In the genomic region with DNA sequence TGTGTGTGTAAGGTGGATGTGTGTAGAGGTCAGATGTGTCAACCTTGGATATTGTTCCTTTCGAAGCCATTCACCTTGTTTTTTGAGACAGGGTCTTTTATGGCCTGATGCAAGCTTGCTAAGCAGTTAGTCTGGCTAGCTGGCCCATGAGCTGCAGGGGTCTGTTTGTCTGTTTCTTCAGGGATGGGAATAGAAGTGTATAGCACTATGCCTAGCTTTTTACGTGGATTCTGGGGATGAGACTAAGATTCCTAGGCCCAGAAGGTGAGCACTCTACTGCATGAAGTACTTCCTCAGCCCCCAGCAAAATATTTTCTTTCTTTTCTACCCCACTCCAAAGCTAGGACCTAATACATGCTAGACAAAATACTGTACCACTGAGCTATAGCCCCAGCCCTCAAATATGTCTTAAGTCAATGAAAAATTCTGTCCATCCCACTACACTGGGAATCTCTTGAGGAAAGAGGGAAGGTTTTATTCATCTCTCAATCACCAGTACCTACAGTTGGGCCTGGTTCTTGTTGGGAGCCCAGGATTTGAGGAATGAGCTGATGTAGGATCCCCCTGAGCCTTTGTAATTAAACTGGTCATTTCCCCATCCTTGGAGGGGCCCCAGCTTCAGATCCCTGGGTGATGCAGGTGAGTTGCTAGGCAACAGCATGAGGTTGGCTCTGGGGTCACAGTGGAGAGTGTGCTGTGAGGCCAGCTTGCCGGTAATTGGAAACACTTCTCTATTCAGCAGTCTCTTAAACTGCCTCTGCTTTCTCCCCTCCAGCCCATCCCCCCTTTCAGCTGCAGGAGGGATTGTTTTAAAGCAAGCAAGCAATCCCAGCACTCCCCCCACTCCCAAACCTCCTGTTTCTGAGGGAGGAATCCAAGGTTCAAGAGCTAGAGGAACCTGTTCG, we compare ENCODE assay signal across 9 mouse cellular contexts. TPM values are rescaled to one million over a fixed set of nuclear protein-coding genes. Genes with fewer than 3 reads are reported as not detected.
DNase-seq lines count a peak whose midpoint lies in the region; ATAC-seq and TF ChIP-seq lines count a peak whose summit lies in the region.
"Had no signal": no experiment of that assay in that cellular context is flagged by ENCODE, and none has a peak within 500 bp of the region (broad histone marks: within the 10 kb centered on the region; RNA-seq: fewer than 3 reads in every experiment).

No protein-coding gene starts in this region.

- H3K27me3 ChIP-seq in liver, postnatal 0 days (ENCODE audit: insufficient read depth, low read length) = 0 out of 2 replicates have a peak, but pooled peaks cover 3% of the 10 kb centered on the region
- no peaks in the 10 kb centered on the region for H3K27me3 ChIP-seq in forebrain, embryonic 14.5 days (replicated peaks; ENCODE audit: control insufficient read depth, insufficient read depth, low read length)
- no peaks in the 10 kb centered on the region for H3K27me3 ChIP-seq in limb, embryonic 11.5 days (ENCODE audit: control insufficient read depth, insufficient read depth, low read length)
- H3K27me3 ChIP-seq in neural tube, embryonic 15.5 days (replicated peaks) = no peaks in the 10 kb centered on the region

- WGBS in liver, postnatal 0 days (ENCODE audit: insufficient replicate concordance) = 49% methylated on average over 4 of the region's 4 CpGs
- WGBS in forebrain, embryonic 14.5 days = 11% methylated on average over 4 of the region's 4 CpGs
- 16% methylated on average over 4 of the region's 4 CpGs for WGBS in limb, embryonic 11.5 days
- 19% methylated on average over 4 of the region's 4 CpGs for WGBS in neural tube, embryonic 15.5 days

- H3K9ac ChIP-seq in liver, postnatal 0 days (replicated peaks) = no peak overlapping the region
- H3K9ac ChIP-seq in forebrain, embryonic 14.5 days (ENCODE audit: low read length) = peak overlapping the region; percentile 35; the same call in 1 of the 2 replicates
- no peak overlapping the region for H3K9ac ChIP-seq in limb, embryonic 11.5 days (ENCODE audit: low read length)
- no peak overlapping the region for H3K9ac ChIP-seq in neural tube, embryonic 15.5 days (replicated peaks)

- H3K27ac ChIP-seq in liver, postnatal 0 days (ENCODE audit: low read depth) = no peak overlapping the region
- peak overlapping the region; percentile 76 for H3K27ac ChIP-seq in forebrain, embryonic 14.5 days (ENCODE audit: low read depth, low read length)
- H3K27ac ChIP-seq in limb, embryonic 11.5 days (replicated peaks; ENCODE audit: low read depth, low read length) = peak overlapping the region; percentile 91
- peak overlapping the region; percentile 49 for H3K27ac ChIP-seq in neural tube, embryonic 15.5 days (replicated peaks)

- H3K4me3 ChIP-seq in liver, postnatal 0 days (ENCODE audit: low read depth, low read length) = no peak overlapping the region
- no peak overlapping the region for H3K4me3 ChIP-seq in forebrain, embryonic 14.5 days (ENCODE audit: low read depth, low read length)
- H3K4me3 ChIP-seq in limb, embryonic 11.5 days (ENCODE audit: low read depth, low read length) = no peak overlapping the region
- H3K4me3 ChIP-seq in neural tube, embryonic 15.5 days (replicated peaks) = no peak overlapping the region

- no peaks in the 10 kb centered on the region for H3K9me3 ChIP-seq in liver, postnatal 0 days (ENCODE audit: low read length)
- no peaks in the 10 kb centered on the region for H3K9me3 ChIP-seq in forebrain, embryonic 14.5 days (replicated peaks; ENCODE audit: control insufficient read depth, low read length)
- H3K9me3 ChIP-seq in limb, embryonic 11.5 days (ENCODE audit: control insufficient read depth, low read length) = no peaks in the 10 kb centered on the region
- no peaks in the 10 kb centered on the region for H3K9me3 ChIP-seq in neural tube, embryonic 15.5 days (replicated peaks)

- no peaks in the 10 kb centered on the region for H3K36me3 ChIP-seq in liver, postnatal 0 days (replicated peaks; ENCODE audit: insufficient read depth, low read length)
- H3K36me3 ChIP-seq in forebrain, embryonic 14.5 days (ENCODE audit: control insufficient read depth, insufficient read depth, low read length) = no peaks in the 10 kb centered on the region
- H3K36me3 ChIP-seq in limb, embryonic 11.5 days (ENCODE audit: control insufficient read depth, insufficient read depth, low read length) = no peaks in the 10 kb centered on the region
- H3K36me3 ChIP-seq in neural tube, embryonic 15.5 days = no peaks in the 10 kb centered on the region

- no peak for TF ChIP-seq EP300 in liver, postnatal 0 days (IDR thresholded peaks at IDR 0.05; ENCODE audit: low read depth)

- no peak for ATAC-seq in liver, postnatal 0 days
- peak; percentile 95 for ATAC-seq in forebrain, embryonic 14.5 days
- peak; percentile 89 for ATAC-seq in limb, embryonic 11.5 days (ENCODE audit: insufficient number of reproducible peaks, low FRiP score, low TSS enrichment, low read depth)
- ATAC-seq in neural tube, embryonic 15.5 days (ENCODE audit: low FRiP score) = peak; percentile 82
- no peak for ATAC-seq in megakaryocyte, adult 5-6 weeks (ENCODE audit: poor library complexity, severe bottlenecking)
- ATAC-seq: lung, postnatal 0 days had no signal

- no peak overlapping the region for H3K4me2 ChIP-seq in liver, postnatal 0 days (ENCODE audit: low read depth, low read length)
- H3K4me2 ChIP-seq in forebrain, embryonic 14.5 days (ENCODE audit: low read length) = peak overlapping the region; percentile 3; the same call in 1 of the 2 replicates
- no peak overlapping the region; the same call in 1 of the 2 replicates for H3K4me2 ChIP-seq in limb, embryonic 11.5 days (ENCODE audit: low read depth, severe bottlenecking)
- no peak overlapping the region for H3K4me2 ChIP-seq in neural tube, embryonic 15.5 days

- H3K4me1 ChIP-seq in liver, postnatal 0 days (ENCODE audit: insufficient read depth) = peaks cover 13% of the 10 kb centered on the region
- peaks cover 19% of the 10 kb centered on the region for H3K4me1 ChIP-seq in forebrain, embryonic 14.5 days (ENCODE audit: control insufficient read depth, insufficient read depth, low read length)
- peaks cover 44% of the 10 kb centered on the region for H3K4me1 ChIP-seq in limb, embryonic 11.5 days (ENCODE audit: control insufficient read depth, insufficient read depth, low read length)
- H3K4me1 ChIP-seq in neural tube, embryonic 15.5 days = peaks cover 17% of the 10 kb centered on the region

- no peak for TF ChIP-seq CTCF in liver, postnatal 0 days (IDR thresholded peaks at IDR 0.05; ENCODE audit: low read depth)

- peak; percentile 25 for DNase-seq in liver
- DNase-seq in liver, postnatal 0 days = no peak
- peak; percentile 84 for DNase-seq in forebrain, embryonic 14.5 days (ENCODE audit: low spot score)
- DNase-seq in limb, embryonic 11.5 days (ENCODE audit: low spot score) = peak; percentile 90
- DNase-seq in adrenal gland, postnatal 10 days = no peak
- no peak for DNase-seq in urinary bladder, postnatal 4 days (ENCODE audit: low spot score in 2 of 2)

RNA-seq across cellular contexts. Expression of a gene that starts 24.1 kb away (rescaled TPM):
- 14.5 and 15.6 TPM in 2 replicates for polyA plus RNA-seq in liver, postnatal 0 days (2015; fragmentation: Nextera tagmentation; extraction: Ambion mirVana)
- 26.9 and 28.9 TPM in 2 replicates for polyA plus RNA-seq in forebrain, embryonic 14.5 days (2014; fragmentation: Nextera tagmentation; extraction: Ambion mirVana)
- polyA plus RNA-seq in limb, embryonic 11.5 days (2014; fragmentation: Nextera tagmentation; extraction: Ambion mirVana) = 51.7 and 53.6 TPM in 2 replicates
- polyA plus RNA-seq in neural tube, embryonic 15.5 days (2015; fragmentation: Nextera tagmentation; extraction: Ambion mirVana) = 36.9 and 37.9 TPM in 2 replicates
- total RNA-seq in adrenal gland, postnatal 10 days (2021) = 10 to 100 TPM; 18.2 to 20.5 TPM
- total RNA-seq in megakaryocyte, adult 5-6 weeks (2015) = 0.38 and 3.6 TPM in 2 replicates
- 0.11 and 1.0 TPM in 2 replicates for total RNA-seq in megakaryocyte, adult 5-6 weeks (2017)

RNA-seq across cellular contexts. Expression of a gene that starts 28.3 kb away (rescaled TPM):
- 29.1 and 30.9 TPM in 2 replicates for polyA plus RNA-seq in liver, postnatal 0 days (2015; fragmentation: Nextera tagmentation; extraction: Ambion mirVana)
- polyA plus RNA-seq in forebrain, embryonic 14.5 days (2014; fragmentation: Nextera tagmentation; extraction: Ambion mirVana) = 40.7 and 46.4 TPM in 2 replicates
- 124 and 125 TPM in 2 replicates for polyA plus RNA-seq in limb, embryonic 11.5 days (2014; fragmentation: Nextera tagmentation; extraction: Ambion mirVana)
- 49.4 and 52.0 TPM in 2 replicates for polyA plus RNA-seq in neural tube, embryonic 15.5 days (2015; fragmentation: Nextera tagmentation; extraction: Ambion mirVana)
- 10 to 100 TPM; 37.9 to 52.2 TPM for total RNA-seq in adrenal gland, postnatal 10 days (2021)
- 34.5 and 39.4 TPM in 2 replicates for total RNA-seq in megakaryocyte, adult 5-6 weeks (2015)
- 18.2 and 26.0 TPM in 2 replicates for total RNA-seq in megakaryocyte, adult 5-6 weeks (2017)

RNA-seq across cellular contexts. Expression of a gene that starts 47.8 kb away (rescaled TPM):
- polyA plus RNA-seq in liver, postnatal 0 days (2015; fragmentation: Nextera tagmentation; extraction: Ambion mirVana) = 0.26 and 0.52 TPM in 2 replicates
- 2.7 and 3.6 TPM in 2 replicates for polyA plus RNA-seq in forebrain, embryonic 14.5 days (2014; fragmentation: Nextera tagmentation; extraction: Ambion mirVana)
- polyA plus RNA-seq in limb, embryonic 11.5 days (2014; fragmentation: Nextera tagmentation; extraction: Ambion mirVana) = 6.8 and 8.6 TPM in 2 replicates
- 4.0 and 6.3 TPM in 2 replicates for polyA plus RNA-seq in neural tube, embryonic 15.5 days (2015; fragmentation: Nextera tagmentation; extraction: Ambion mirVana)
- total RNA-seq in adrenal gland, postnatal 10 days (2021) = 1 to 10 TPM; 2.7 to 5.9 TPM
- not detected in 2 replicates for total RNA-seq in megakaryocyte, adult 5-6 weeks (2015)
- total RNA-seq in megakaryocyte, adult 5-6 weeks (2017) = not detected in 2 replicates

Comparison
In these comparisons a context has a peak if more than half of its experiments do, and no peak if none do; other contexts are left out.
1. DNase-seq: peak in liver (single experiment), forebrain, embryonic 14.5 days (single experiment) and limb, embryonic 11.5 days (single experiment); none in liver, postnatal 0 days (single experiment), adrenal gland, postnatal 10 days (single experiment) and urinary bladder, postnatal 4 days (0 of 2).
2. ATAC-seq: peak in forebrain, embryonic 14.5 days (single experiment), limb, embryonic 11.5 days (single experiment) and neural tube, embryonic 15.5 days (single experiment); none in liver, postnatal 0 days (single experiment) and megakaryocyte, adult 5-6 weeks (single experiment).